In genomic region chr2:124990976-124991375, GRCm38 (mm10) we compare ENCODE assay signal across 17 mouse cellular contexts.
"Had no signal": no experiment of that assay in that cellular context is flagged by ENCODE, and none has a peak within 500 bp of the region (broad histone marks: within the 10 kb centered on the region; RNA-seq: fewer than 3 reads in every experiment).

No protein-coding gene starts in this region.

- DNase-seq: gastrocnemius, postnatal 14 days; gastrocnemius, postnatal 36 days; heart, adult 11 months; heart, adult 2 months; heart, postnatal 14 days; heart, postnatal 36 days; kidney, adult 18-20 months; kidney, adult 8-10 months; kidney, postnatal 10 days; kidney, postnatal 25 days; kidney, postnatal 4 days; layer of hippocampus, postnatal 36 days; left cerebral cortex, postnatal 4 days had no signal

- ATAC-seq: hindbrain, embryonic 16.5 days; inflammation-experienced regulatory T-cells, adult 6 months; intestine, embryonic 15.5 days; intestine, postnatal 0 days had no signal
